Mouse (Mus musculus) liver, adult 2 months (tissue): Measurements from ENCODE around the gene Filip1.

Source experiments
- CTCF ChIP-seq: fragments of 200-500 bp; IDR thresholded peaks from 2 replicates; pipeline ENCODE4 v1.5.1; 2011; ENCODE audit warnings: low read depth, low read length, control low read depth
- POLR2A ChIP-seq: fragments of 200-500 bp; IDR thresholded peaks from 2 replicates; pipeline ENCODE4 v1.6.1; 2011; ENCODE audit warnings: low read length, control low read depth; ENCODE audit not compliant: insufficient read depth; ENCODE audit errors: extremely low read depth

GRCm38 (mm10) chr9:79976789-79977188 lies 35.9 kb downstream of the Filip1 start:
- TF ChIP-seq CTCF (no peak), POLR2A (no peak)
